Mouse (Mus musculus) neutrophil, adult 5-6 weeks (primary cell): ENCODE data around the gene Hus1b. TPM values are rescaled to one million over a fixed set of nuclear protein-coding genes. Genes with fewer than 3 reads are reported as not detected.

Source experiments
- ATAC-seq: fragments of 151-379, 151-347 bp; 2 replicates; pipeline ENCODE4 v1.8.0; 2017; ENCODE audit warnings: mild to moderate bottlenecking, moderate TSS enrichment; ENCODE audit not compliant: insufficient number of reproducible peaks, poor library complexity, low FRiP score, severe bottlenecking; ENCODE audit errors: extremely low read depth
- total RNA-seq: library from RNA; stranded (forward); fragments of 200-1000 nt; gene quantifications from 2 replicates; pipeline ENCODE4 v1.2.3, GENCODE M21; 2017

Hus1b gene
- total RNA-seq, 1 experiment from 2014 or later, result 1.9 TPM

GRCm38 (mm10) chr13:30960714-30961113 is 13.2 kb upstream of the Hus1b start:
- no peak for ATAC-seq

GRCm38 (mm10) chr13:30953580-30953979 is 6.0 kb upstream of the Hus1b start:
- ATAC-seq, result no peak

GRCm38 (mm10) chr13:30952044-30952443 is 4.5 kb upstream of the Hus1b start:
- no peak for ATAC-seq

GRCm38 (mm10) chr13:30949181-30949580 is 1.6 kb upstream of the Hus1b start:
- ATAC-seq, result peak; percentile 79

- no peak for ATAC-seq
These were observed 430 bp downstream of the Hus1b start for GRCm38 (mm10) chr13:30947129-30947528.

- no peak for ATAC-seq
These were observed 1.8 kb downstream of the Hus1b start for GRCm38 (mm10) chr13:30945788-30946187.

GRCm38 (mm10) chr13:30932972-30933371 is 14.6 kb downstream of the Hus1b start:
- peak; percentile 53; the same call in 1 of the 2 replicates for ATAC-seq

GRCm38 (mm10) chr13:30931613-30932012 is 15.9 kb downstream of the Hus1b start:
- ATAC-seq, result no peak

GRCm38 (mm10) chr13:30929119-30929518 is 18.4 kb downstream of the Hus1b start:
- no peak for ATAC-seq

- ATAC-seq, result no peak
These were observed 23.3 kb downstream of the Hus1b start for GRCm38 (mm10) chr13:30924269-30924668.

- no peak for ATAC-seq
These were observed 25.6 kb downstream of the Hus1b start for GRCm38 (mm10) chr13:30921914-30922313.

GRCm38 (mm10) chr13:30913757-30914156 is 33.8 kb downstream of the Hus1b start:
- no peak for ATAC-seq

- no peak for ATAC-seq
These were observed 34.5 kb downstream of the Hus1b start for GRCm38 (mm10) chr13:30913028-30913427.

GRCm38 (mm10) chr13:30911931-30912625 is 35.5 kb downstream of the Hus1b start:
- no peak for ATAC-seq

GRCm38 (mm10) chr13:30910889-30911288 is 36.7 kb downstream of the Hus1b start:
- ATAC-seq, result no peak

- no peak for ATAC-seq
These were observed 45.3 kb downstream of the Hus1b start for GRCm38 (mm10) chr13:30902286-30902685.

- no peak for ATAC-seq
These were observed 46.0 kb downstream of the Hus1b start for GRCm38 (mm10) chr13:30901387-30902041.
